Mouse (Mus musculus) thymus, adult 2 months (tissue): ENCODE data around the gene Rasl11a. TPM values are rescaled to one million over a fixed set of nuclear protein-coding genes. Genes with fewer than 3 reads are reported as not detected.
A peak's percentile ranks its signal among the peaks of the same experiment; 100 is the strongest.
"Not testable (repeated sequence)": the region's sequence is repeated elsewhere in the genome, so short reads cannot be mapped to it uniquely, and the experiment has no call there.

Source experiments
- DNase-seq: peaks from one replicate; pipeline ENCODE4 v3.0.0; 2021
- H3K27ac ChIP-seq: fragments of 200-500 bp; 2 replicates; pipeline ENCODE4 v1.5.1; 2012; ENCODE audit warnings: low read length, control low read depth; ENCODE audit not compliant: control insufficient read depth, insufficient read depth
- H3K27me3 ChIP-seq: fragments of 200-500 bp; 2 replicates; pipeline ENCODE4 v1.6.1; 2012; ENCODE audit warnings: mild to moderate bottlenecking, low read length, moderate library complexity, mixed read lengths; ENCODE audit not compliant: control insufficient read depth, insufficient read depth
- H3K36me3 ChIP-seq: fragments of 200-500 bp; 2 replicates; pipeline ENCODE4 v1.6.1; 2012; ENCODE audit warnings: mild to moderate bottlenecking, low read length, moderate library complexity; ENCODE audit not compliant: control insufficient read depth, insufficient read depth
- H3K4me1 ChIP-seq: fragments of 200-500 bp; replicated peaks from 2 replicates; pipeline ENCODE4 v1.6.1; 2012; ENCODE audit warnings: low read length; ENCODE audit not compliant: control insufficient read depth, insufficient read depth
- H3K4me3 ChIP-seq: fragments of 200-500 bp; 2 replicates; pipeline ENCODE4 v1.5.1; 2012; ENCODE audit warnings: mild to moderate bottlenecking, low read length, control low read depth, moderate library complexity; ENCODE audit not compliant: control insufficient read depth, insufficient read depth
- CTCF ChIP-seq: fragments of 200-500 bp; IDR thresholded peaks from 2 replicates; pipeline ENCODE4 v1.5.1; 2012; ENCODE audit warnings: mild to moderate bottlenecking, control low read depth, low read length, moderate library complexity, borderline replicate concordance; ENCODE audit not compliant: control insufficient read depth, poor library complexity, insufficient read depth; ENCODE audit errors: extremely low read depth
- POLR2A ChIP-seq: fragments of 200-500 bp; IDR thresholded peaks from 2 replicates; pipeline ENCODE4 v1.6.1; 2012; ENCODE audit warnings: mild to moderate bottlenecking, low read length, control low read depth, moderate library complexity; ENCODE audit not compliant: control insufficient read depth, poor library complexity, insufficient read depth; ENCODE audit errors: extremely low read depth
- WGBS: fragments of 180-500 bp; shearing (Covaris S2); methylation state at CpG from one replicate; pipeline ENCODE4 v1.1.7; 2018; 5-methylcytosine and 5-hydroxymethylcytosine counted together
- polyA plus RNA-seq: library from polyadenylated mRNA; depleted of rRNA; stranded (reverse); fragments of >200 nt; gene quantifications from 2 replicates; pipeline ENCODE4 v1.2.3, GENCODE M21; 2012

Rasl11a gene
- polyA plus RNA-seq, 1 experiment: 2.5 TPM

DNA sequence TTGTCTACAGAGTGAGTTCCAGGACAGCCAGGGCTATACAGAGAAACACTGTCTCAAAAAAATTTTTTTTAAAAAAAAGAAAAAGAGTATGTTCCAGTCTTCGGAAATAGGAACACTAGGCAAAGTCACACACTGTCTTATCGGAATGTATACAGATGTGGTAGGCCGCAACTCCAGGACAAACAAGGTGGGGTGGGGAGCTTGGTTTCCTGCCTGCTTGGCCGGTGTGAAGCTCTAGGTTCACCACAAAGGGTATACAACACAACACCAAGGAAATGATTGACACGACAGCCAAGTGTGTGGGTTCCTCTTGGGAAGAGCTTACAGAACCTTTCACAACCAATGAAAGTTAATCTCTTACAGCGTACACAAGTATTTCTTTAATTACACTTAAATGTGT lies 37.4 kb downstream of the Rasl11a start:
- H3K27ac ChIP-seq: no peak overlapping the region
- H3K27me3 ChIP-seq: no peaks in the 10 kb centered on the region
- DNase-seq: no peak
- no peaks in the 10 kb centered on the region for H3K4me1 ChIP-seq
- TF ChIP-seq POLR2A (no peak), CTCF (no peak)
- WGBS: 30% methylated on average over 6 of the region's 6 CpGs
- H3K36me3 ChIP-seq: no peaks in the 10 kb centered on the region
- no peak overlapping the region for H3K4me3 ChIP-seq

- WGBS: 90% methylated on average over 7 of the region's 7 CpGs
- Histone ChIP-seq H3K4me1 (no peaks in the 10 kb centered on the region), H3K4me3 (no peak overlapping the region), H3K36me3 (no peaks in the 10 kb centered on the region), H3K27me3 (no peaks in the 10 kb centered on the region), H3K27ac (no peak overlapping the region)
- DNase-seq: no peak
- TF ChIP-seq CTCF: no peak
- no peak for TF ChIP-seq POLR2A
These were observed 38.2 kb downstream of the Rasl11a start for GRCm38 (mm10) chr5:146883053-146883452.

GRCm38 (mm10) chr5:146883486-146884272 lies 38.8 kb downstream of the Rasl11a start:
- no peaks in the 10 kb centered on the region for H3K4me1 ChIP-seq
- H3K27ac ChIP-seq: no peak overlapping the region
- TF ChIP-seq POLR2A (no peak), CTCF (no peak)
- H3K4me3 ChIP-seq: no peak overlapping the region
- WGBS: 94% methylated on average over 15 of the region's 15 CpGs
- H3K36me3 ChIP-seq: no peaks in the 10 kb centered on the region
- H3K27me3 ChIP-seq: no peaks in the 10 kb centered on the region
- DNase-seq: no peak

- WGBS: 31% methylated on average over 14 of the region's 14 CpGs
- DNase-seq: no peak
- H3K4me3 ChIP-seq: no peak overlapping the region
These were observed 46.3 kb downstream of the Rasl11a start for GRCm38 (mm10) chr5:146891127-146891526.

GRCm38 (mm10) chr5:146892904-146893303 lies 48.0 kb downstream of the Rasl11a start:
- H3K4me3 ChIP-seq: no peak overlapping the region
- peaks cover 2% of the 10 kb centered on the region; the same call in 1 of the 2 replicates for H3K4me1 ChIP-seq
- 95% methylated on average over 4 of the region's 4 CpGs for WGBS
- no peak overlapping the region for H3K27ac ChIP-seq
- no peak for TF ChIP-seq POLR2A
- no peak for TF ChIP-seq CTCF
- no peaks in the 10 kb centered on the region for H3K27me3 ChIP-seq
- no peaks in the 10 kb centered on the region for H3K36me3 ChIP-seq
- DNase-seq: no peak

More at GRCm38 (mm10) chr5:146891127-146891526, 46.3 kb downstream of the Rasl11a start:
- Histone ChIP-seq H3K27ac (no peak overlapping the region), H3K27me3 (no peaks in the 10 kb centered on the region), H3K4me1 (no peaks in the 10 kb centered on the region), H3K36me3 (no peaks in the 10 kb centered on the region)
- TF ChIP-seq POLR2A (no peak), CTCF (peak; percentile 49; the same call in 1 of the 2 replicates)

DNA sequence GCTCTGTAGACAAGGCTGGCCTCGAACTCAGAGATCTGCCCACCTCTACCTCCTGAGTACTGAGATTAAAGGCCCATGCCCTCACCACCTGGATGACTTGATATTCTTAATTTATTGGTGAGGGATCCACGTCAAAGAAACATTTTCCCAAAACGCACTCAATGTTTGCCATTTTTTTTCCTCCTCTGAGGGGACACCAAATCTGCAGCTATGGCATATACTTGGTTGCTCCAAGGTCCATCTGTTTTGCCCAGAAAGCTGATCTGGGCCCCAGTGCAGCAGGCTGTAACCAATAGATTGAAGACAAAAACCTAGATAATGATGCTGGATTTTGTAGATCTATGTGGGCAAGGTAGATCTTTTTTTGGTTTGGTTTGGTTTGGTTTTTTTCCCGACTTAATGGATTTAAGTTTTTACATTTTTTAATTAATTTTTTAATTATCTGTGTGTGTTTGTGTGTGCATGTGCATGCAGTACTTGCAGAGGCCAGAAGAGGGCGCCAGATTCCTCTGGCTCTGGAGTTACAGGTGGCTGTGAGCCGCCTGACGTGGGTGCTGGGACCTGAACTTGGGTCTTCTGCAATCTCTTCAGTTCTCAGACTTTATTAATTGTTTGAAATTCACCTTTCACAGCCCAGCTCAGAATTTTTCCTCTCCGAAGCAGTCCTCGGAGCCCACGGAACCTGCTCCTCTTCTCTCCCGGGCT lies 48.8 kb downstream of the Rasl11a start:
- TF ChIP-seq POLR2A: no peak
- TF ChIP-seq CTCF: peak; percentile 73; the same call in 1 of the 2 replicates
- WGBS: 88% methylated on average over 11 of the region's 11 CpGs
- no peak overlapping the region for H3K4me3 ChIP-seq

GRCm38 (mm10) chr5:146895667-146896066 lies 50.8 kb downstream of the Rasl11a start:
- not testable (repeated sequence) for DNase-seq, H3K27ac ChIP-seq, H3K36me3 ChIP-seq, H3K27me3 ChIP-seq, H3K4me3 ChIP-seq, H3K4me1 ChIP-seq
- WGBS: 96% methylated on average over 16 of the region's 16 CpGs

More for the DNA sequence above, 48.8 kb downstream of the Rasl11a start:
- no peaks in the 10 kb centered on the region for H3K36me3 ChIP-seq
- no peaks in the 10 kb centered on the region for H3K27me3 ChIP-seq
- H3K27ac ChIP-seq: no peak overlapping the region
- no peak for DNase-seq
- peaks cover 2% of the 10 kb centered on the region; the same call in 1 of the 2 replicates for H3K4me1 ChIP-seq
